Mouse (Mus musculus) monocyte, adult 2 months (primary cell): ENCODE results near the gene Otulin.

ENCODE experiments used
- DNase-seq, 2 experiments: peaks; one replicate each; pipeline ENCODE4 v3.0.0; 2022; ENCODE audit warnings: low spot score in 2 of 2, low read depth in 1 of 2

The Otulin gene

DNA sequence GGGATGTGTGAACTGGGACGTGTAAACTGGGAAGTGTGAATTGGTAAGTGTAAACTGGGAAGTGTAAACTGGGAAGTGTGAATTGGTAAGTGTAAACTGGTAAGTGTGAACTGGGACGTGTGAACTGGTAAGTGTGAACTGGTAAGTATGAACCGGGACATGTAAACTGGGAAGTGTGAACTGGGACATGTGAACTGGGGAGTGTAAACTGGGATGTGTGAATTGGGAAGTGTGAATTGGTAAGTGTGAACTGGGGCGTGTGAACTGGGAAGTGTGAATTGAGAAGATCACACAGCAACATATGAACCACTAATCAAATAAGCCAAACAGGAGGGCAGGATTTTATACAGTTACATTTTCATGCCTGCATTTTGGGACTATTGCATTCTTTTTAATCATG, 27.9 kb upstream of the Otulin start:
- no peak for DNase-seq

- no peak for DNase-seq
These were observed 27.4 kb upstream of the Otulin start for GRCm38 (mm10) chr15:27657866-27658265.

- DNase-seq: no peak
These were observed 26.1 kb upstream of the Otulin start for GRCm38 (mm10) chr15:27656626-27657025.

DNA sequence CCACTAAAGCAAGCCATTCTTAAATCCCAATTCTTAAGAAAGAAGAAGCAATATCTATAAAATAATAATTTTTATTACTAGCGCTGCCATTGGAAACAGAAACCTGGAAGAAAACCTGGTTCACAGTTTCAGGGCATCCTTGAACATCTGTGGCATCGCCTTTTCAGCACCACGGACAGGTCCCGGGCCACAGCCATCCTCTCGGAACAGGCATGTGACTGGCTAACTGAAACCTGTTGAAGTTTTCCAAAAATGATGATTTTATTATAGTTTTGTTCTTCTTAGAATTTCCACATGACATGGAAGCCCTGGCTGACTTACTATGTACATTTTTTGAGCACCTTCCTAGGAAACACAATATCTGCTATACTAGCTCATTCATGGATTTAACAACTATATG, 24.5 kb upstream of the Otulin start:
- DNase-seq: no peak

- DNase-seq: no peak
These were observed 17.2 kb upstream of the Otulin start for GRCm38 (mm10) chr15:27647686-27648085.

DNA sequence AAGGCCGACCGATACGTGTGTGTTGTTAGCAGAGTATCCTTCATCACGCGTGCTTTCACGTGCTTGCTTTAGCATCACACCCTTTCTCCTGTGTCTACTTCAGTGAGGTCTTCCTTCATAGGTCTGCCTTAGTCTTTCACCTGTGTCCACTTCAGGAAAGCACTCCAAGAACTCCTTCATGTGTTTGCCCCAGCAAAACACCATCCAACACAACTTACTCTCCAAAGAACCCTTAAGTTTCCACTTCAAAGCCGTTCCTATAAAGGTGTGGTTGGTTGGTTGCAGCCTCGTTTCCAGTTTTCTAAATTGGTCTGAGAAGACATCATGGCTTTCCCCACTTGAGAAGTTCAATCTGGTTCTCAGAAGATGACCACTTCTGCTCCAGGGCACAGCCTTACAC, 16.2 kb upstream of the Otulin start:
- DNase-seq: no peak

DNA sequence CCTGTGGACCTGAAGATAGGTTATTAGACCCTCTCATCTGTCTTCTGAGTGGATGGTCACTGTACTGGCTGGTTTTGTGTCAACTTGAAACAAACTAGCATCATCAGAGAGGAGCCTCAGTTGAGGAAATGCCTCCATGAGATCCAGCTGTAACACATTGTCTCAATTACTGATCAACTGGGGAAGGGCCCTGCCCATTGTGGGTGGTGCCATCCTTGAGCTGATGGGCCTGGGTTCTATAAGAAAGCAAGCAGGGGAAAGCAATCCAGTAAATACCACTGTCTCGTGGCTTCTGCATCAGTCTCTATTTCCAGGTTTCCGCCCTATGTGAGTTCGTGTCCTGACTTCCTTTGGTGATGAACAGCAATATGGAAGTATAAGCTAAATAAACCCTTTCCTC, 14.8 kb upstream of the Otulin start:
- DNase-seq: no peak

- DNase-seq: peak in 1 of 2 experiments; percentile 41
These were observed 12.4 kb upstream of the Otulin start for GRCm38 (mm10) chr15:27642895-27643294.

DNA sequence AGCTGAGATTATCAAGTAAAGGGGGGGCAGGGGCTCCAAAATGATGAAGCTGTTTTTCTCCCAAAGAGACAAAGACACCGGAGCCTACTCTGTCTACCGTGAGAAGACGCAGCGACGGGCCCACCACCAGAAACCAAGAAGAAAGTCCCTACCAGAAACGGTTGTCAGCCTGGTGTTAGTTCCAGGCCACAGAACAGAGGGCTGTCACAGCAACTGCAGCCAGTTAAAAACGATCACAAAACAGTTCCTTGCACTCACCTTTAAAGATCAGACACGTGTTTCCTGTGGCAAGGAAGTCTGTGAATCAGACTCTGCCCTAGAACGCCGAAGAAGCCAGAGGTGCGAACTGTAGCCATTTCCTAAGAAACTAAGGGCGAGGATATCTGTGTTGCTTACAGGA, 10.7 kb upstream of the Otulin start:
- DNase-seq: no peak

DNA sequence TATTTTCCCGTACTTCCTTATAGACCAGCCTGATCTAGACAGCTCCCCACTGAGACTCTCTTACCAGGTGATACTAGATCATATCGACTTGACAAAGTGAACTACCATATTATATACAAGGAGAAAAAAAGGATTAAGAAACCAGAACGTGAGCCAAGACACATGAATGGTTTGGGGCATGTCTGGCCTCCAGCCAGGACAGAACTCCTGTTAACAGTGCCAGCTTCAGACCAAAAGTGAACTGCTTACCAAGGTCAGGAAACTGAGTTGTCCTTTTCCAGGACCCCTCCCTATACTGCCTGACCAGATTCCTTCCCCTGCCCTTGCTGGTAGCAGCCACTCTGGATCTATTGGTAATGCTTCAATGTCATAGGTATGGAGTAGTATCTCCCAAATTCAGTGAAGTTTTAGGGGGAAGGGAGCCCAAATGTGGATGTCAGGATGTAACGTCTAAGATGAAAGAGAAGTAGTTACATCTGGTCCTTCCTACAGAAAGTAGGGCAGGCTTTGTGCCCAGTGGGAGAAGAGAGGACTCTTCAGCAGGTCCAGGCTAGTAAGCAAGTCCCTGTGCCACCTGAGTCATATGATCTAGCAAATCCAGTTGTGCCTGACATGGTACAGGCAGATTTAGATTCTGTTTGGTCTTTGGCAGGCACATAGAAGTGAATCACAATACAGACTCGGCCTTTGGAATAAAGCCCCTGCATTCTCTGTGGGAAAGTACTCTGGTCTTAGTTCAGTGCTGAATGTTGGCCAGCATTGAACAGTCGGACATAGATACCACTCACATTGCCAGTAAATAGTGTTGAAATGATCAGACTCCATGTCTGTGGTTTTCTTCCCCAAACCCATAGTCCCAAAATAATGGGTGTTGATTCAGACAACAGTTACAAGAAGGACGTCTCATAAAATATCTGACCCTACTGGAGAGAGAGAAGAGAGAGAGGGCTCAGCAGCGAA, 3.7 kb upstream of the Otulin start:
- no peak for DNase-seq

- no peak for DNase-seq
These were observed 493 bp downstream of the Otulin start for GRCm38 (mm10) chr15:27629800-27630600.

GRCm38 (mm10) chr15:27629046-27629445, 1.4 kb downstream of the Otulin start:
- DNase-seq: no peak

DNA sequence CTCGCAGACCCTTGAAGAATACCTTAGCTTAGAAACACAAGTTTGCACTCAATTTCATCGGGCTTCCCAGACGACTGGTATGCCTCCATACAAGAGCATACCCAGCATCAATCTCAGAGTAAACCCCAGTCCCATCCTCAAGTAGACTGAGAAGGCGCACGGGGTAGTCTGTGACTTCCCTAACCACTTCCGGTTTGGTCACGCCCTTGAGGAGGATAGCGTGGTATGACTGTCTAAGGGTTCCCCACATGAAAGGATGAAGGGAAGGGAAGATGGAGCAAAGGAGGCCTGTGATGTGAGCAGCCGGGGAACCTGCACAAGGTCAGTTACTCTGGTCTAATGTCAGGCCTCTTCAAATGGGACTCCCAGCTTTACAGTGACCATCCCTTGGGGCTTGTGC, 2.7 kb downstream of the Otulin start:
- peak in 1 of 2 experiments; percentile 22 for DNase-seq

GRCm38 (mm10) chr15:27626314-27626713, 4.2 kb downstream of the Otulin start:
- no peak for DNase-seq

DNA sequence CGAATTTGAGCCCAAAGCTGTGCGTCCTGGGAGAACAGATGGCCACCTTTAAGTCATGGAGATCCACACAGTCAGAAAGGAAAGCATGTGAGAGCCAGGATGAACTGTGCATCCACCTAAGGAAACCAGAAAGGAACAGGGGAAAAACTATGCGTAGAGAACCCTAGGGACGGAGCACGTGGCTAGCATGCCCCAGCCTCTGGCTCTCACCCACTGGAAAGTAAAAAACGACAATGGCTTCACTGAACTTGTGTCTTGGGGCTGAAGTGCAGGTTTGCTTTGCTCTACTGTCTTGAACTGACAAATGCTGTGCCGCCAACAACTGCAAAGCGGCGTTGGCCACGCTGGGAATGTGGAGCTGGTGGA, 4.6 kb downstream of the Otulin start:
- DNase-seq: no peak

DNA sequence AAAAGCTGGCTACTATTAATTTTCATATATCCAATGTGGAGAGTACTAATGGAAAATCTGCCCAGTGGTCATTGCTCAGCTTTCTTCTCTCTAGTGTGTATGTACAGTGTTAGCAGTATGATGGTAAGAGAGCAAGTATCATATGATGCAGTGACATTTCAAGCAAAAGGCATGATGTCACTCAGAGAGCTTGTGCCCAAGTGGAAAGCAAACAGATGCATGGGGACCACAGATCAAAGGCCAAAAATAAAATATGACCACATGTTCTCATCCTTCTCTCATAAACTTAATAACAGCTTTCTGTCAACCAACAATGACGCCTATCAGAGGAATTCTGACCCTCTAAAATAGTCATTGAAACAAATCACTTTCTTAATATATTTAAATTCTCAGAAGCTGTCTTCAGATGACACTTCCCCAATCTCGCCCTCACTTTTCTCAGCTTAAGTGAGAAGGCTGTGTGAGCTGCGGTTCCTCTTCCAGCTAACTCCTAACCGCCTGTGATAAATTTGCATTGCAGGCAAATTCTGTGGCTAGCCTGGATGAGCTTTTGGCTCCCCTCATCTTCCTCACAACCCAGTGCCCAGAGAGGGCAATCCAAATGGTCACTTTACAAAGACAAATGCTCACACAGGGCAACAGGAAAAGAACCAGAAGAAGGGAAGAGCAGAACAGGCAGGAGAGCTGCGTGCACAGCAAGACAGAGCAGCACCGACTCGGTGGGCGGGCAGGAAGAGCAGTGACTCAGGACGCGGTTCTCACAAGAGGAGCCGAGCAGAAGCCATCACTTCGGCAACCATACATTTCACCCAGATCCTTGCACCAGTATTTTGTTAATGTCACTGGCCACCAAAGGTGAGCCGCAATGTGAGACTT, 5.2 kb downstream of the Otulin start:
- peak in 1 of 2 experiments; percentile 60 for DNase-seq

GRCm38 (mm10) chr15:27623286-27623685, 7.2 kb downstream of the Otulin start:
- DNase-seq: no peak

DNA sequence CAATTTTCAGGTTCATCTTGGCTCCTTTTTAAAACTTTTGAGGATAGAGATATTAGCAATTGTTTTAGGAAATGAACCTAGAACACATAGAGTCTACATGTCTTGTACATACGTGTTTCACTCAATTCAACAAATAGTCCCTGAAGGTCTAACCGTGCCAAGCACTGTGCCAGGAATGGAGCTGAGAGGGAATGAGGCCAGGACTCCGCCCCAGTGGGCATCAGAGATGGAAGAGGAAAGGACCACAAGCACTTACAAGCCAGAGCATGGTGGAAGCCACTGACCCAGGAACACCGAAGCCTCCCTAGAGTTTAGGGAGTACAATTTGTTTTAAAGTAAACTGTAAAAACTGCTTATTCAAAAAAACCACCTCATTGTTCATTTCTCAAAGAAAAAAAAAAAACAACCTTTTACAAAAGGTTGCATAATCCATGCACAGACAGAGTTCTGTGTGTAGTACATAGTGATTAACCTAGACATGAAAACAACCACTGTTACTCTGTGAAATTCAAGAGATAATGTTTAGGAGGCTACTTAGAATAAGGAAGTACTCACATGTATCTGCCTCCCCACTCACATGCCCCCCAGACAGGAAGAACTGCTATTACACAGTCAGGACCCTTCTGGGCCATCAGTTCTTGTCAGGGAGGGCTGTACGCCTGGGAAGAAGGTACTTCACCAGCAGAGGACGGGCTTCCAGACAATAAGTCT, 9.9 kb downstream of the Otulin start:
- no peak for DNase-seq

DNA sequence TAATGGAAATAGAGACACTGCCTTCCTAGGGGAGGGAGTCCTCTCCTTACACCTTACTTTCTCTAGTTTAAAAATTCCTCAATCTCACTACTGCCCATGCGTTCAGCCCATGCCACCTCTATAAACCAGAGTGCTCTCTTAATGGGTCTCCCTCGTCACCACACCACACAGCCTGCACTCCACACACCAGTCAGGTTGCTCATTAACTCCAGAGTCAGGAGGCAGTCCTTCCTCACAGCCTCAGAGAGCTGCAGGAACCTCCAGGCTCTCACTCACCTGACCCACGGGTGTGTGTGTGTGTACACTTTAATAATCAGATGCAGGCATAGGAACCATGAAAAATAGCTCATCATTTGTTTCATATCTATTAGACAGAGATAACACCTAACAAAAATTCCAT, 10.8 kb downstream of the Otulin start:
- DNase-seq: no peak

GRCm38 (mm10) chr15:27618778-27619533, 11.5 kb downstream of the Otulin start:
- no peak for DNase-seq
